Mouse (Mus musculus): ENCODE measurements at regions not wholly inside any gene's neighbourhood (a gene's known extent, or its start where the extent isn't known, plus 50 kb on each side); places are given as distances from the start of the nearest gene placed in this dataset.

- no peak for DNase-seq
Measured at GRCm38 (mm10) chr9:46819808-46820207, 178.7 kb upstream of the Gm4791 start.

GRCm38 (mm10) chr9:46819376-46819775, 179.2 kb upstream of the Gm4791 start:
- no peak for DNase-seq

DNA sequence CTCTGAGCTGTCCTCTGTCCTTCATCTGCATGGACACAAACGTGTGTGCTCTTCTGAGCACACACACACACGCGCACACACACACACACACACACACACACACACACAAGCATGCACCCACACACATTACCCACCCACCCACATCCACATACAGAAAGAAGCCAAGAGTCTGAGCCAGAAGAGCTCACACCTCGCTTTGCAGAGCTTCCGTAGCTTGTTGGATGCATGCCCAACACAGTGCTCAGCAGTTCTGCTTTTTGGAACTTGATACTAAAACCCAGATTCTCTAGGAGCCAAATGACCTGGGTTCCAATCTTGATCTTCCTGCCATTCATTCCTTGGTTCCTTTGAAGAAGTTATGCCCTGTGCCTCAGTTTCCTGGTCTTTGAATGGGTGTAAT, 182.4 kb upstream of the Gm4791 start:
- no peak for DNase-seq

GRCm38 (mm10) chr9:46814478-46815241, 183.9 kb upstream of the Gm4791 start:
- peak; percentile 19 for DNase-seq

- no peak for DNase-seq
Measured at GRCm38 (mm10) chr9:46810266-46810665, 188.3 kb upstream of the Gm4791 start.

DNA sequence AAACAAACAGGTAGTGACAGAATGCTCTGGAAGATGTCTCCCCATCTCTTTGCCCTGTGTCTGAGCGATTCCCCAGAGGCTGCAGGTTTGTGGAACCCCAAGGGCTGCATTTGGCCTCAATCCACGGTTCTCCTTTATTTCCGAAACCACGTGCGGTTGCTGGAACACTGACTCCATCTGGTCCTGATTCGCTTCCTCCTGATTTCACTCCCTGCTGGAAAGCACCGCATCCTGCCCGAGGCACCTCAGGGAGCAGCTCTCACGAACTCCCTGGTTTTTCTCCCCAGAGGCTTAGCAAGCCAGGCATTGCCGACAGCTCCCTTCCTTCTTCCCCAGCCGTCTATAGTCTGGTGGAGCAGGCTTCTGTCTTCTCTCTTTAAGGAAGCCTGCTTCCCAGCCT, 203.1 kb upstream of the Gm4791 start:
- DNase-seq: no peak

DNA sequence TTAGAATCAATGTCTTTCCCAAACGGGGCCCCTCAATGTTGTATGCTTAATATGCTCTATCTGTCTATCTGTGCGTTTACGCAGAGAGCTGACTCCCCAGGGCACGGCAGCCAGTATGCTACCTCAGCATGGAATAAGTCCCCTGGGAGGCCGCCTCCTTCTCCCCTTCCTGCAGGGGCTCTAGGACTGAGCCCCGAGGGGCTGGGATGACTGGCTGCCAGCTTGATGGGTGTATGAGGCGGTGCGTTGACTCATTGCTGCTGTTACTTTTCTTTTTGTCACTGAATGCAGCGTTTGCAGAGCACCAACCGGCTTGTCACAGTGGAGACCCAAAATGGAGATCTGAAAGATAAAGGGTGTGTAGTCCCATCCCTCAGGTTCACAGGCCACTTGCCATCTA, 209.5 kb upstream of the Gm4791 start:
- DNase-seq: no peak

GRCm38 (mm10) chr9:46788456-46788855, 210.1 kb upstream of the Gm4791 start:
- no peak for DNase-seq

DNA sequence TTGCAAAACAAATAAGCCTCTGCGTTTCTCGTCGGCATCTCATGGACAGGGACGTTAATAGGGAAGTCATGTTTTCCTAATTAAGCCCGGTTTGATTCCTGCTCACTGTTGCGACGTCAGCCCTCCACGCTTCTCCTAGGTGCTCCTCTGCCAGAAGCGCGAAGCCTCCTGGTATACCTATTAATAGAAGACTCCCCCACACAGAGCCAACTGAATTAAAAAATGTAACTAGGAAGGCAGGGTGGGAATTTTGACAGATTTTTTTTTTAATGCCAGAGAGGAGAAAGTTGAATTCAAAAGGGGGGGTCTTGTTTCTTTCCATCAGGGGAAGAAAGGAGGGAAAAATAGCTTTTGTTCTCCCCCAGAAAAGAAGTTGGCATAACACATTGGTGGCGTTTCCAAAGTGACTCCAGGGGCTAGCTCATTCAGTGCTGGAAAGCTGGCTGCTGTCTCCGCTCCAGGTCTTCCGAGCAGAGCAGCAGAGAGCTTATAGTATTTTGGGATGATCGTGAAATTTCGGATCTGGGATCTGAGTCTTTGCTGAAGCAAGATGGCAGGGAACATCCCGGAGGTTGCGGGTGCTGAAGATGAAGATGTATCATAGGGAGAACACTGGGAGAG, 214.1 kb upstream of the Gm4791 start:
- DNase-seq: no peak

GRCm38 (mm10) chr9:46783597-46784354, 214.8 kb upstream of the Gm4791 start:
- no peak for DNase-seq

DNA sequence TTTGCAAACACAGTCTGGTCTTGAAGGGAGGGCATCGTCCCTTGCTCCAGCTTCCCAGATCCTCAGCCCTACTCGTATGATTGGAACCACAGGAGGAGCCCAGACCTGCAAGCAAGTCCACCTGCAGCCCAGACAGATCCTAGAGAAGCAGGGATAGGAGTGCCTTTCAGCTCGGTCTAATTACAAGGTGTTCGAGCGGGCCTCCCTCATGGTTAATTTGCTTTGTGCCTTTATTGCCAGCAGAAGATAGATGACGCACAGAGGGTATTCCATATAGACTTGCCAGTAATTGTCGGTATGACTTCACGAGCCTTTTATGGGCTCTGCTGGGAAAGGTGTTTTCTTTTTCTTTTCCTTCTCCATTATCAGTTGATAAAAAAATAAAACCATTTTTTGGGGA, 216.9 kb upstream of the Gm4791 start:
- no peak for DNase-seq

DNA sequence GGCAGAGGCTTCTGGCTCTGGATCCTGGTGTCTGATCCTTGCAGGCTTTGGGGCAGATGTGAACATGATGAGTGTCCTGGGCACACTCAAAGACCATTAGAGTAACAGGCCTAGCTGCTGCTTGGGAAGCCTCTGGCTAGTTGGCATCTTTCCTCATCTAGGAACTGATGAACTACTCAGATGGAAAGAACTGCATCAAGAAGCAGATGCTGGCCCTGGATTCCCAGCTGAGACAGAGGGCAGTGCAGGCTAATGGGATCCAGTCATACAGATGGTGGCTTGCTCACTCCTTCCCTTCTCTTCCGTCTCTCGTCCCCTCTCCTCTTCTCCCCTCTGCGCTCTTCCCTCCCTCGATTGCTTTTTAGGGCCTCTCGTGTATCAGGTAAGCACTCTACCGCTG, 219.8 kb upstream of the Gm4791 start:
- DNase-seq: no peak

- no peak for DNase-seq
Measured at GRCm38 (mm10) chr9:46774821-46775220, 223.7 kb upstream of the Gm4791 start.

DNA sequence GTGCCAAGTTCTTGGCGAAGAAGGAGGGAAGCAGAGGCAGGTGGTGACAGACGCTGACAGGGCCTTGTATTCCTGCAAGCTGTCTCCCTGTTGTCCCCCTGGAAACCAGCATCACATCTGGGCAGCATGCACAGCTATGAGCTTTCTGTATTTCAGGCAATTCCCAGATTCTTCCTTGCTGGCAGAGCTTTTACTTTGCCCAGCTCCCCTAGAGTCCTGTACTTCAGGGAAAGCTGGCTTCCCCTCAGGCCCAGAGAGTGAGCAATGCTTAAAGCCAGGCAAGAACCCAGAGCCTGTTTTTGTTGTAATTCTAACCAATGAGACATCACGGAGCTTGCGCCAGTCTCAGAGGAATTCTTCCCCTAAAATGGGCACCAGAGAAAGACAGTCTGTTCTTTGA, 238.3 kb upstream of the Gm4791 start:
- no peak for DNase-seq

GRCm38 (mm10) chr9:46757005-46757672, 241.4 kb upstream of the Gm4791 start:
- no peak for DNase-seq

GRCm38 (mm10) chr9:46751981-46752380, 246.6 kb upstream of the Gm4791 start:
- DNase-seq: no peak

DNA sequence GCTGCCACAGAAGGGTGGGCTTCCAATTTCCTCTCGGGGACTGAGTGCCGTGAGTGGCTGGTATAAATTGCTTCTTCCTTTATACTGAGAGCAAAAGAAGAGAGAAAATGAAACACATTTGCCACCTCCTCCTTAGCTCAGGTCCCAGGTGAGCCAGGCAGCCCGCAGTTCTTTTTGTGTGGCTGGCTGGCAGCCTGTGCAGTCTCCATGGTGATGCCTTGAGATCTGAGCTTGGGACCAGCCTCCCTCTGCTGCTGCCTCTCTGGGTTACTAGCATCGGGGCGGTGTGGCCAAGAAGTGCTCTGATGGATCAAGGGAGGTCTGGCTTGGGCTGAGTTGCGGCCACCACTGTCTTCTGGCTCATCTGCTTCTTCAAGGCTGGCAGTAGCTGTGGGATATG, 249.1 kb upstream of the Gm4791 start:
- DNase-seq: no peak

GRCm38 (mm10) chr9:46746266-46746665, 252.3 kb upstream of the Gm4791 start:
- DNase-seq: no peak

GRCm38 (mm10) chr9:46740496-46740895, 258.0 kb upstream of the Gm4791 start:
- DNase-seq: no peak

- no peak for DNase-seq
Measured at GRCm38 (mm10) chr9:46739341-46739740, 259.2 kb upstream of the Gm4791 start.

DNA sequence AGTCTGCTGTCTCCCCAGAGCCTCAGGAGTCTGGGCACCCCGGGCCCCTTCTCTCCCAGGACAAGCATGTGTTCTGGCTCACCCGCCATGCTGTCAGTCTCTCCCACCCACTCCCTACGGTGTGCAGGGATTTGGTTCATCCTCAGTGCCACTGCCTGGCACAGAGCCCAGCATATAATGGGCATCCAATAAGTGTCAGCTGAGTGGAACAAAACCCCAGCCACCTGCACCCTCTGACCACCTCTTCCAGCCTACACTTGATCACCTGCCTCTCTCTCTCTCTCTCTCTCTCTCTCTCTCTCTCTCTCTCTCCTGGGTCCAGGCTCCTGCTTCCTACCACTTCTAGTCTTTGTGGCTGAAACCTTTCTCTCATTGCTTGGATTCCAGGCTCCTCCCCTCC, 259.9 kb upstream of the Gm4791 start:
- DNase-seq: no peak

DNA sequence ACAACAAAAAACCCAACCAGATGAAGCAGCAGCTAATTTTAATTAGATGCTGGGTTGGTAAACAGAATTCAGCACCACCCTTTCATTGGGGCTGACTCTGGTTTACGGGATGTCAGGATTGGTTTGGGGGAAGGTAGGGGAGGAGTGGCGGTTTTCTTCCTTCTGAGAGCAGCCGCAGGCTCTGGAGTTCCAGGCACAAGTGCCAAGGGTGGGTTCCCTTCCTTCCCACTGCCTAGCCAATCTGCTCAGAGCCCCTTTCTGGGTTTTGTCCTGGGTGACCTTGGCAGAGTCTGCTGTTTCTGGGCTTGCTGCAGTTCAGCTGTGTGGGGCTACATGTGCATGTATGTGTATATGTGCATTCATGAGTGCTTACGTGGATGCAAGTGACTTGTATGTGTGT, 260.5 kb upstream of the Gm4791 start:
- no peak for DNase-seq

DNA sequence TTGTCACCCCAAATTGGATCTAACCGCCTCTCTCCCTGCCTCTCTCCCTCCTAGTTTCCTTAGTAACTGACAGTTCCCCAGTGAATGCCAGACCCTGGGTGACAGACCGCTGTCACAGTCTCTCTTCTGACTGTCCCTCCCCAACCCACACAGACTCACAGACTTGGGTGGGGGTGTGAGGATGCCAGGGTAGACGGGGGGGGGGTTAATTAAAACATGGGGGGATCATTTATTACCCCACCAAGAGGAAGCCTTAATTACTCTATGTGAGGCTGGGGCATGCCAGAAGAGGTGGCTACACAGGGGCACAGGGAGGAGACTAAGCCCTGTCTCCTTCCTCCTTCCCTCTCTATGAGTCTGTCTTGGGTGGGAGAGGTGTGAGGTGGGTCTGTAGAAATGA, 261.1 kb upstream of the Gm4791 start:
- no peak for DNase-seq
